Mouse (Mus musculus): ENCODE measurements around the gene Clic6. TPM values are rescaled to one million over a fixed set of nuclear protein-coding genes. Genes with fewer than 3 reads are reported as not detected.
A peak's percentile ranks its signal among the peaks of the same experiment; 100 is the strongest.

Gene Clic6
- total RNA-seq (2021): 1 to 10 TPM in 1 of 2 experiments, under 1 TPM in 1; 0.37 to 1.1 TPM
- long read RNA-seq, experiment 1: 0 reads
- long read RNA-seq, experiment 2: 0 reads

DNA sequence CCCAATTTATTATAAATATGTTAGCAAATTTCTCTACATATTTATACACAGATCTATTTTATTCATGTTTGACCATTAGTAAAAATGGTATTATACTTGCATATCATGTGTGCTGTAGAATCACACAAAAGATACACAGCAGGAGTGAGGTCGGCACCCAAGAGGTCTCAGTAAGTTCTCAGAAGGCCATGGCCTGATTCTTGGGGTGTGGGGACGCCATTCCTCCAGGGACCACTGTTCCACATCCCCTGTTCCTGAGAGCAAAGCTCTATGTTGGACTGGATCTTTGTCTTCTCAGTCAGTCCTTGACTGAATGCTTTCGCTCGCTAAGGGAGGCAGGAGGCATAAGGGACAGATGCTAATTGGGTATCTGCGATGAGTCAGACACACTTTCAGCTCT is at the start of gene Clic6:
Gene Clic6, plus strand, starts transcription at position 301 of the 400 bp plus-strand sequence.
- DNase-seq: no peak

DNA sequence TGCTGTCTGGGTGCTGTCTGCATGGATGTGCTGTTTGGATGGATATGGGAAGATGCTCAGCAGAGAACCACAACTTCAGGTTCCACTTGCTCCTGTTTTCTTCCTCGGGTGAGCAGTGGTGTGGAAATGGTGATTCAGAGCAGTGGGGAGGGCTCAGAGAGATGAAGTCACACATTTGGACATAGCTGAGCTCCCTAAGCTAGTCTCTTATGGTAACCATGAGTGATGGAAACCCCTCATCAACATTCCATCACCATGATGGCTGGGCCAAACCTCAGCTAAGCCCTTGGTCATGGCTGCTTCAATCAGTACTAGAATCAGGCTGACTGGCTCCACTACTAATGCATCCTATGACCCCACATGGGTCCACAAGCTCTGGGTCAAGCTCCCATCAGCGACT is 45.8 kb upstream of the Clic6 start:
- DNase-seq: no peak

DNA sequence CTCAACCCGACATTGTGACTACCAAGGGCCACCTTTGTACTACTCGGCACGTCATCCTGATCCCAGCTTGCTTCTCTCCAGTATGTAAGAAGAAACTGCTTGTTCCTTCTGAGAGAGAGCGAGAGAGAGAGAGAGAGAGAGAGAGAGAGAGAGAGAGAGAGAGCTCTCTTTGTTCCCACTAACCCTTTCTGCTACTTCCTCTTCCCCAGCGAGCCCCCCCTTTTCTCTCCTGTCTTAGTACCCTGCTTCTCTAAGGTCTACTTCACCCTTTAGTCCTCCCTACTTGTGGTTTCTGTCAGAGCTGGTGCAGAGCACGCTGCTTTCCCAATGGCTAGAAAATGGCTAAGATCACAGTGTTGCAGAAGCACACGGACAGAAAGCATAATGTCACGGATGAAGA is 45.3 kb upstream of the Clic6 start:
- DNase-seq: no peak

DNA sequence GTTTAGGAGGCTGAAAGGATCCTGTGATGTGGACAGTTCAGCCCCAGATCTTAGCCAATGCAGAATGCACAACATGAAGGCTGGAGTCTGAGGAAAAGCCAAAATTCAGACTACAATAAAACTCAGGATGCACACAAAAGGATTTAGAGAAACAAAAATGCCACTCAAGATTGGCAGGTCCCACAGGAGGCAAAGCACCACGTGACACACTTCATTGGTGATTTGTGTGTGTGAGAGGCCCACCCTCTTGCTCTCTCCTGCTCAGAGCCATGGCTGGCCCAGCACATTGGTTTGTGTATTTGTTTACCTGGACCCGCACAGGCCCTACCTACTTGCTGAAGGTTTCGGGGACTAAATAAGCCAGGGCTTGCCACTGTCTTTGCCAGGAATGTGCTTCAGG is 44.3 kb upstream of the Clic6 start:
- DNase-seq: no peak

DNA sequence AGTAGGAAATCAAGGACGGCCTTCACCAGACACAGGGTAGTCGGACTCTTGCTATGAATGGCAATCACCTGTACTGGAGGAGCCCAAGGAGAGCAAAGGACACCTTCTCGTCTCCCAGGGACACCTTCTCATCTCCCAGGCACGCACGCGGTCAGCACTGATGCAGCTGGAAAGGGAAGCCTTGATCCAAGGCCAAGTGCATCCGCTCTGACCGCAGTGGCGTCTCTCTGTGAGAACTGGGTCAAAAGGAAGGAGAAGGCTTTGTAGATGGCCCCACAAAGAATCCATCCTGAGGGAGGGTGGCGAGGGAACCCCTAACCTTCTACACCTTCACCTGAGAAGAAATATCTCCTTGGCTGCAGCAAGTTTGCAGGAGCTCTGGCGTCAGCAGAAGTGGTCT is 43.4 kb upstream of the Clic6 start:
- no peak for DNase-seq

DNA sequence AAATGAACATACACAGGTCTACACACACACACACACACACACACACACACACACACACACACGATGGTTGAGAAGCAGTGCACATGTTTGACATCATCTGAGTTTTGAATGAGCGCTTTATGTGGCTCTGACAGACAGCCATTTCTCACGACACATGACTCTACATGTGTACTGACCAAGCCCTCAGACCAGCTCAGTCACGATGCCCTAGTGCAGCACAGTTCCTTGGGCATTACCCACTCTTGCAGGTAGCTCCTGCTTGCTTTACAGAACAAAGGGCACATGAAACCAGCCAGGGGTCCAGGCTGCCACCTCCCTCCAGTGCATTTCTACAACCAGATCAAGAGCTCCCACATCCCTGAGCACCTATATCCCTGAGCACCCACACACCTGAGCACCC is 42.6 kb upstream of the Clic6 start:
- DNase-seq: no peak

DNA sequence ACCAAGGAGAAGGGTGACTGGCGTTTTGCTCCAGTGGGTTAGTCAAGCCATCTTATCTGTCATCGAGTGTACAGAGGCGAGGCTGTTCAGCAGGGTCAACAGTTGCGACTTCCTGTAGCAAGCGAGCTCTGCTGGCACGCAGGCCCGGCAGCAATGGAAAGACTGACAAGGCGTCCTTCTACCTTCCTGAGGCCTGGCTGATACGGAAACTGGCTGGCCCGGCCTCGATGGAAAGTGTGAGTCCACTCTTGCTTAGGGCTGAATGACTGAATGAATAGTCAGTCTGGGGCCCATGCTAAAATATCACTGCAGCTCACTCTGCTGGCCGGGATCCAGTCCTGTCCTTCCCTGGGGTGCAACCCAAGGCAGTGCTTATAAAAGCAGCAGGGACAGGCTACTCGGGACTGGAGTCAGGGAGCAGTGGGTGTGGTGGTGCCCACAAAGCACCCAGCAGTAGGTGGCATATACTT is 41.9 kb upstream of the Clic6 start:
- DNase-seq: peak; percentile 85 to 87

DNA sequence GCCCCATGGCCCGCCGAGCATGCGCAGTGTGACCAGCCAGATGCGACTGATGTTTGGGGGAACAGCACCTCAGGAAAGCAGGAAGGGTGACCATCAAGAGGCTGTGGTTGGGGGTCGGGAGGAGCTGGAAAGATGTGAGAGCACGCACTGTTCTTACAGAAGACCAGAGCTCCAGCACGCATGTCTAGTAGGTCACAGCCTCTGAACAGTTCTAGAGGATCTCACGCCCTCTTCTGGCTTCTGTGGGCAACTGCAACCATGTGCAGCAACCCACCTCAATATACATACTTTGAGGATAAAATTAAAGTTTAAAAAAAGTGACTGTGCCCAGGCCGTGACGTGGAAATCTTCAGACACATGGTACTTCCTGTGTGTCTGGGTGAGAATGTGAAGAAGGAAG is 40.2 kb upstream of the Clic6 start:
- DNase-seq: no peak

DNA sequence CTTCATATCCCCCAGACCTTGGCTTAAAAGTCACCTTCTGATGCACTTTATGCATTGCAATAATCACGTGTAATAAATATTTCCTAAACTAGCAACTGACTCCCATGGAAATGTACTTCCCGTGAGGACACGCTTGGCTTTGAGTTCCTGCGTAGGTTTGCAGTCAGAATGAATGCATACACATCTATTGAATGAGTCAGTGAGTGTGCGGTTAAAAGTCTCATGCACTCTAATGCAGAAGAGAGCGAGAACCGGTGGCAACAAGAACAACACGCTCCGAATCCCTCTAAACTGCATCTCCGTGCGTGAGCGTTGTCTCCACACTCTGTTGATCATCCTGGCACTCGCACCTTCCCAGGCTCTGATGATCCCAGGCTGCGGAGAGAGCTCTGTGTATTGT is 36.5 kb upstream of the Clic6 start:
- no peak for DNase-seq

DNA sequence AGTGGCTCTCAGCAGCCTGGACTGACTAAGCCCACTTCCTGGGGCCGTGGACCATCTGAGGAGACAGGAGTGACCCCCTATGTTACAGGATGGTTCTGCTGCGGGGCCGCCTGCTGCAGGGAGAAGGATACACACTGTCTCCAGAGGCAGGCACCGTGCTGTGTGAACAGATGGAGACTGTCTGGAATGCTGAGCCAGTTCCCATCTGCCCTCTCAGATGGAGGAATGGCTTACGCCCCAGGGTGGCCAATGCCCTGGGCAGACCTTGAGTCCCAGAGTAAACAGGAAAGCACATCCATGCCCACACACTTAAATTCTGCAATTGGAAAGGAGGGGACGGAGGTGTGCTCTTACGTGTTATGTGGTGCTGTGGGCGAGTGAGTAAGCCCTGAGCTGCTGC is 35.2 kb upstream of the Clic6 start:
- no peak for DNase-seq

DNA sequence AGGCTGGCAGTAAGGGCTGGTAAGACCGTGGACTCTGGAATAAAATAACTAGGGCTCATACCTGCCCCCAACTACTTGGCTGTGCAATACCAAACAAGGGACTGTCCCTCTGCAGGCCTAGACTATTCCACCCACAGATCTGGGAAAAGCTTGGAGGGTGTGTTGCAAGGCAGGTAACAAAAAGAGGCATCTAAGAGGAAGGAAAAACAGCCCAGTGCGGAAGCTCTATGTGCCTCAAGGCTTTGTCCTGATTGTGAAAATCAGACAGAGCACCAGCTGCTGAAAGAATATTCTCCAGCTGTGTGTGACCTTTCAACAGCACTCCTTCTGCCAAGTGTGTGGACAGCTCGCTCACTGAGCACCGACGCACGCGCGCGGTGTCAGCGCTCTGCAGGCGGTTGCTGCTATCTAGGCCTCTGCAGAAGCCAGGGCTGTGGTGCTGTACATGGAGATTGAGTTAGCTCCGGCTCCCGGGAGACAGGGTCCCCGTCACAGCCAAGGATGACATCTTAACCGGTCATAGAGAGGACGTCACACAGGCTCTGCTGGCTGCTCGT is 33.9 kb upstream of the Clic6 start:
- DNase-seq: peak; percentile 77

DNA sequence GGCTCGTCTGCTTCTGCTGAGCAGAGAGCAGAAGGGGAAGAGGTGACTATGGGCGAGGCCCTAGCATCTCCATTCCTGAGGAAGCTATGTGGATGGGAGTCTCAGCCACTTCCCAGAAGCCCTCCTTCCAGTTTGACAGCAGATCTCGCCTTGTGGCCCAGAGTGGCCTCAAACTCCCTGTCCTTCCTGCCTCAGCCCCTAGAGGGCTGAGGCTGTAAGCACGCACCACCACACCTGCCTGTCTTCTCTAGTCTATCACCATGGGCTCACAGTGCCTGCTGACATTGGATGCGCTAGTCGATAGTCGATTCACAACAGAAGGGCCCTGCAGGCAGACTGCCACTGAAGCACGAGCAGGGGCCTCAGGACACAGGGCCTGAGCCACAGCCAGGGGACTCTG is 32.9 kb upstream of the Clic6 start:
- no peak for DNase-seq

DNA sequence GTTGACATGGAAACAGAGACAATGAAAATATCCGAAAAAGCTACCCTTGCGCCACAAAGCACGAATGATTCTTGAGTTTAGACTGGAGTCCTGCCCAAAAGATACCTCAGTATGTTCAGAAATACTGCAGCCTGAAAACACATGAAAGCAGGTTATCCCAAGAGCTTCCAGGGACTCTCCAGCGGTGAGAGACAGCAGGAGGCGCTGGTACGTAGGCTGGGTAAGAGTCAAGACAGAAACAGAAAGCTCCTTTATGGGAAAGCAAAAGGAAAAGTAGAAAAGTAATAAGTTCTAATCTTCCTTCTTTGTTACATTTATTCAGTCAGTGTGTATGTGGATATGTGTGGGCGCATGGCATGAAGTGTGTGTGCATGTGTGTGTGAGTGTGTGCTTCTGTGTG is 31.5 kb upstream of the Clic6 start:
- no peak for DNase-seq

DNA sequence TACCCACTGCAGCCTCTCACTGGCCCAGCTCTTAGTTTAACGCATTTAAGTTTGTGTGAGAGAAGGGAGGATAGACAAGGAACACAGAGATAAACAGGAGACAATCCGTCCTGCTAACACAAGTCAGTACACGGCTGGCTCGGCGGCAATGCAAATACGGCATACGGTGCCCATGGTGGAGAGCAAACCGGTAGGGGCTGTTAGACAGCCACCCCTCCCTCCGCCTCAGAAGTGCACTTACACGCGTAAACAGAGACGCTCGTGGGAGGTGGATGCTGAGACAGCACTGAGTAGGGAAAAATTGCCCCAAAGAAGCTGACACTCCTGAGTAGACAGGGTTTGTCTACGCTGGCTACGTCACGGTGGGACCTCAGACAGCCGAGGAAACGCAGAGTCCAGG is 31.0 kb upstream of the Clic6 start:
- DNase-seq: no peak

DNA sequence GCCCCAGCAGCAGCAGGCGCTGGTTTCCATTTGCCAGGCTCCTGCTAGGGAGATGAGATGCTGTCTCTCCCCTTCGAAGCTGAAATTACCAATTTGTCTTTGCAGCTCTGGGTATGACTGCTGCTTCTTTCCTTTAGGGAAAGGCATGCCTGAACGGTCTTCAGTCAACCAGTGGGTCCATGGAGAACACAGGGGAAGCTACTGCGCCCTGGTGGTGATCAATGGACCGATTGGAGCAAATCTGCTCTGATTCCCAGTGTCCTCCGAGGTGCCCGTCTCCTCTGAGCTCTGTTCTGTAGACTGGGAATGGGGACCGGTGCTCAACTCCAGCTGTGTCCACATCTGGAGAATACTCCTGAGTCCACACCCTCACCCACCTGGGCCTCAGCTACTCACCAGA is 30.0 kb upstream of the Clic6 start:
- no peak for DNase-seq

DNA sequence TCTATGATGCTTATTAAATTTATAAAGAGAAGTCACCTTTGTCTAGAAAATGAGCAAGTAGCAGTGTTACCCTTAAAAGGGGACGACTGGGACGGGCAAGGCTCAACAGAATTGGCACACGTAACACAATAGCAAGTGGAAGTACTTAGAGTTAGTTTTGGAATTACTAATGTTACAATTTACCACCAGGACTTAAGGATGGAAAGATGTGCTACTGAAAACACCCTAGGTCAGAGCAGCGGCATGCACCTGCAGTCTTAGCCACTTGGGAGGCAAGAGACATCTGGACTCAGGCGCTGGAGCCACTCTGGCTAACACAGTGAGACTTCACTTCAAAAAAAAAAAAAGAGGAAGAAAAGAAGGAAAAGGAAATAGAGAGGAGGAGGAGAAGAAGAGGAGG is 29.6 kb upstream of the Clic6 start:
- DNase-seq: no peak

DNA sequence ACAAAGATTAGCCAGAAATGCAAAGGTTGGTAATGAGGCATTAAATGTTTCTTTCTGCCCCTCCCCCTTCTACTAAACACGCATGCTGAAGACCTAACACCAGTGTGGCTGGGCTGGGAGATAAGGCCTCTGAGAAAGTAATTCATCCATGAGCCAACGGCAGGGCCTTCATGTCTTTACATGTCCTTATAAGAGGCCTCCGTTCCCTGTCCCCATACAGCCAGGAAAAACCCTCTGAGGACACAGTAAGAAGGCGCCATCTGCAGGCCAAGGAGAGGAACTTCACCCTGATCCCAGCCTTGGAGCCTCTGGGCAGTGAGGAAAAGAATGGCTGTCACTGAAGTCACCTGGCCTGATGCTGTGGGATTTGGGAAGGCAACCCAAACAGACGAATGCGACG is 27.9 kb upstream of the Clic6 start:
- DNase-seq: peak; percentile 69 to 87

DNA sequence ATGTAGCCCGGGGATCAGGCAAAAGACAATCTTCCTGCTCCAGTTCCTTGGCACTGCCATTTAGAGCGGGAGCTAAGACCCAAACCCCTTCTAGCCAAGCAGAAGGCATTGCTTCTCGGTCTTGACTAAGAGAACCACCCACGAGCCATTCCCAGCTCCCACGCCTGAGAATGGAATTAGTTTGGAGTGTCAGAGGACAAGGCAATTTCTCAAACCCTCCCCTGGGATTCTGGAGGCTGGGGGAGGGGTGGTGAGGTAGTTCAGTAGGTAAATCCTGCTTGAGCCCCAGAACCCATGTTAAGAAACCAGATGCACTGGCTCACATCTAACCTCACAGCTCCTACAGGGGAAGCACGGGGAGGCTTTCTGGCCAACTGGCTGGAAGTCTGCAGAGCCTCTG is 24.1 kb upstream of the Clic6 start:
- no peak for DNase-seq

DNA sequence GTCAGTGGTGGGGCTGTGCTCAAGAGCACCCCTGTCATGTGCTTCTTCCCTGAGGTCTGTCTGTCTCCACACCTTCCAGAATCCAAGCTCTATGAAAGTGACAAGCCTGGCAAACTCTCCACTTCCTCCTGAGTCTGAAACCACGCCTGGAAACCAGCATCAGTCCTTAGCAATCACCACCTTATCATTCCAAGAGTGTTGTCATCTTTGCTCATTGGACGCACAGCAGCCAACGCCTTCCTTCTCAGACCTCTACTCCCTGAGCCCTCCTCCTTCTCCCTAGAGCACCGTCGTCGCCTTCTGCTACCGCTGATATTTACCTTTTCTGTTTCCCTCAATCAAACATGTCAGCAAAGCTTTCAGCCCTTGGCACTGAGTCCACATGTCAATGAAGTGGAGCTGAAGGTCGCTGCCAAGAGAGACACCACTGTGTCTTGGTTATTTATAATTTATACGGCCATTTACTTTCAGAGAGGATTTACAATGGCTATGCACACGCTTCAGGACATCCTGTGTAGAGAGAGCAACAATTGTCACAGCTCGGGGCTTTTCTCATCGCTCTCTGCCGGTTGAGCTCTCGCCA is 21.1 kb upstream of the Clic6 start:
- DNase-seq: no peak

DNA sequence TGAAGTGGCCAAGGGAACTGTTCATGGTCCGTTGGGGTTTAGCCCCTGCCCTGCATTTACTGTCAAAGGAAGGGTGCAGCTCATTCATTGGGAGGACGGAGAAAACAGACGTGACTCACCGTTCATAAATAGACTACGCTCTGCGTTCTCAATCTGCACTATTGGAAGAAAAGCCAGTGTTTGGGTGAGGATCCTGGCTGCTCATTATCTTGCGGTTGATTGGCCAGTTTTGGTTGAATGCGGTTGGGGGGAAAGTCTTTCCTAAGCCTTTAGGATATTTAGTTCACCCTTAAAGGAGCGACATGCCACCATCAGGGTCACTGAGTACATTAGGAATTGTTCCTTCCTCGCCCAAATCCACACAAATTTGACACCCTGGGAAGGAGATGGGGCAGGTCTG is 20.3 kb upstream of the Clic6 start:
- DNase-seq: no peak

DNA sequence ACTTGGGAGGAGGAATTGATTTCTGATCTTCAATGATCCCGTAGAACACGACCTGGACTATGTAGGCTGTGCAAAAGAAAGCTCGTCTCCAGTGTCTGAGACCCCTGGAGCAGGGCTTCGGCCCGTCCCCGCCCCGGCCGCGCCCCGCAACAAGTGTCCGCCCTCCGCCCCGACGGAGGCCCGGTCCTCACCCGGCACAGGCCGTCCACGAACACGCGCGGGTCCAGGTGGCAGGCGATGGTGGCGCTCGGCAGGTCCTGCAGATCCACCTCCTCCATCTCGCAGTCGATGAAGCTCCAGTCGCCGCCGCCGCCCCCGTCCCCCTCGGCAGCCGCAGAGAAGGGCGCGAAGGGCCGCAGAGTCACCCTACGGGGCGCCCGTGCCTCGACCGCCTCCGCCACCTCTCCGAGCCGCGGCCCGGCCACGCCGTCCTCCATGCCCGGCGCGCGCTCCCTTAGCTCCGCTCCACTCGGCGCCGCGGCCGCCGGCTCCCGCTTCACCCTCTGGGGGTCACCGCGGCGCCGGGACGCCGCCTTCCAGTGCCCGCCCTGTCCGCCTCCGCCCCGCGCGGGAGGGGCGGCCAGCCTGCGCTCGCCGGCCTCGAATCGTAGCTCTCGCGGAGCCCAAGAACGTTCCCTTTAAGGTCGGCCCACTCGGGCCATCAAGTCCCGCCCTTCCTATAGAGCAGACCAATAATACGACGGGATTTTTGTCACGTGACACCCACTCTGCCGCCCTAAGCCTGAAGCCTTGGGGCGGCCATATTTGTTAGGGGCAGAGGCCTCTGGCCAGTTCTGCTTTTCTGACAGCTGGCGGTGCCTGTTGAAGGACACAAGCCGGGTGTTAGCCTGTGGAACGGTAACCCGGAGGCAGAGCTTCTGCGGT is 19.7 kb upstream of the Clic6 start:
- DNase-seq: peak; percentile 97 to 99

DNA sequence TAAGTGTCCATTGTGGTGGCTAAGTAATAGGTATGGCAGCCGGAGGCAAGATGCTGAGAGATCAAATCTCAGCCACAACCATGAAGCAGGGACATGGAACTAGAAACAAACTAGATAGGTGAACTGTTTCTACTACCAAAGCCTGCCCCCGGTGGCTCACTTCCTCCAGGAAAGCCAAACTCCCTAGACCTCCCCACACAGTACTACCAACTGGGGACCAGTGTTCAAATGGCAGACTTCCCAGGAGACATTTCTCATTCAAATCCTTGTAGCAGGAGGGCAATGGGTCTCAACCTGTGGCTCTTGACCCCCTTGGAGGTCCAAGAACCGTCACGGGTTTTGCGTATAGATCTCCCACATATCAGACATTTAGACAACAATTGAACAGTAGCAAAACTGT is 18.5 kb upstream of the Clic6 start:
- DNase-seq: no peak

DNA sequence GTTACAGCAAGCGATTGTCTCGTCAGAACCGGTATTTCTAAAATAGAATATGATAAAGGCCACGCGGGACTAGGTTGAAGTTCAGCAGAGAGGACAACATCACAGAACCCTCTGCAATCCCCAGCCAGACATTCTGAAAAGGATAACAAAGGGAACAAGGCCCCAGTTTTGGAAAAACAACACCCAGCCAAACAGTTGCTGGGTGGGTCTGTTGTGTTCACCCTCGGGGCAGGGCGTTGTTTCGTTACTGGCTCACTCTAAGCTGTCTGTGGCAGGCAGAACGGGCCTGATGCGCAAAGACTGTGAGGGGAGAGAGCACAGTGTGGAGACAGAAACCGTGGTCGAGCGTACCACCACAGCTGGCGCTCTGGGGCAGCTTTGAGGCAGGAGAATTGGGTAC is 17.1 kb upstream of the Clic6 start:
- DNase-seq: peak in 1 of 2 experiments; percentile 47

DNA sequence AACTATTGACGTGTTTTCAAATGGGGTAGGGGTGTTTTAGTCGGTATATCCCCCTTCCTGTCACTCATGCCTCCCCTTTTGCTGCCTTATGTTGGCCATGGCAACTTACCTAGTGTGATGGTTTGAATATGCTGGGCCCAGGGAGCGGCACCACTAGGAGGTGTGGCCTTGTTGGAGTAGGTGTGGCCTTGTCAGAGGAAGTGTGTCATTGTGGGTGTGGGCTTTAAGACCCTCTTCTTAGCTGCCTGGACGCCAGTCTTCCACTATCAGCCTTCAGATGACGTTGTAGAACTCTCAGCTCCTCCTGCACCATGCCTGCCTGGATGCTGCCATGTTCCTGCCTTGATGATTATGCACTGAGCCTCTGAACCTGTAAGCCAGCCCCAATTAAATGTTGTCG is 14.8 kb upstream of the Clic6 start, which contains the start of gene Rcan1:
Gene Rcan1, minus strand, starts transcription at position 162 of the 400 bp plus-strand sequence.
- DNase-seq: no peak

Data from heart, adult 18-20 months (tissue).